18 mouse cellular contexts compared by ENCODE assay signal in the genomic region with DNA sequence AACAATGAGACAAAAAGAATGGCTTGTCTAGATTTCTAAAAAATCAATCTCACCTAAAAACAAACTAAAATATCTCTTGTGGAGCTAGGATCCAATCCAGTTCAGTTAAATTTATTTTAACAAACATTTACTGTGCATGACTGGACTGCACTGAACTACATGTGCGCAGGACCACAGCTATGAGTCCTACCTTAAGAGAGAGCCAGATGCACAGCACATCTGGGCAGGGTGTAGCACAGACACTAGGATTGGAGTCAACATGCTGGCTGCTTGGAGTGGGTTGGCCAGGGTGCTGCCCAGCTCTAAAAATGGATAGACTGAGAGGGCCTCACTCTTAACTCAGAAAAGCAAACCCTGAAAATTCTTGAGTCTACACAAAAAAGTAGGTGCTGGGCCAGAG. TPM values are rescaled to one million over a fixed set of nuclear protein-coding genes. Genes with fewer than 3 reads are reported as not detected.
DNase-seq lines count a peak whose midpoint lies in the region; ATAC-seq and TF ChIP-seq lines count a peak whose summit lies in the region.
"Had no signal": no experiment of that assay in that cellular context is flagged by ENCODE, and none has a peak within 500 bp of the region (broad histone marks: within the 10 kb centered on the region; RNA-seq: fewer than 3 reads in every experiment).

No protein-coding gene starts in this region.

- no peak overlapping the region for H3ac ChIP-seq in myocyte (ENCODE audit: control insufficient read depth, insufficient read length)

- H3K9me3 ChIP-seq in kidney, embryonic 14.5 days (ENCODE audit: control insufficient read depth, low read length), result no peaks in the 10 kb centered on the region
- H3K9me3 ChIP-seq: hindbrain, embryonic 10.5 days; liver, embryonic 13.5 days had no signal

- no peak for TF ChIP-seq EP300 in heart, adult 2 months (IDR thresholded peaks at IDR 0.05; ENCODE audit: insufficient read depth, low read depth, low read length)

- intact Hi-C loops in heart, adult 2 months (cut with DNase I), result loop anchor here (5.0 kb wide), 1 partner anchor 34 kb away; no protein-coding TSS in a partner anchor
- intact Hi-C loops in heart, postnatal 14 days (cut with DNase I), result no loop called here

- no peaks in the 10 kb centered on the region for H3K79me2 ChIP-seq in heart, adult 2 months (replicated peaks; ENCODE audit: control insufficient read depth, insufficient read depth, low read length)
- no peaks in the 10 kb centered on the region for H3K79me2 ChIP-seq in myocyte (ENCODE audit: control insufficient read depth, insufficient read depth)

- H3K4me2 ChIP-seq in myocyte (ENCODE audit: low read depth), result peak overlapping the region; percentile 72
- H3K4me2 ChIP-seq in kidney, embryonic 14.5 days (replicated peaks; ENCODE audit: low read depth, low read length), result no peak overlapping the region
- H3K4me2 ChIP-seq: liver, embryonic 13.5 days had no signal

- no peaks in the 10 kb centered on the region for H3K36me3 ChIP-seq in heart, adult 2 months (ENCODE audit: control insufficient read depth, insufficient read depth, low read length)
- H3K36me3 ChIP-seq in myocyte (ENCODE audit: control insufficient read depth, insufficient read depth), result no peaks in the 10 kb centered on the region
- no peaks in the 10 kb centered on the region for H3K36me3 ChIP-seq in kidney, embryonic 14.5 days (ENCODE audit: control insufficient read depth, insufficient read depth, low read length)
- H3K36me3 ChIP-seq: liver, embryonic 13.5 days had no signal

- no peak overlapping the region for H3K4me3 ChIP-seq in heart, adult 2 months
- H3K4me3 ChIP-seq in layer of hippocampus, adult 2 months, result peak overlapping the region; percentile 9; the same call in 1 of the 2 replicates
- H3K4me3 ChIP-seq in myocyte, result no peak overlapping the region
- no peak overlapping the region for H3K4me3 ChIP-seq in kidney, embryonic 14.5 days (ENCODE audit: low read length)
- H3K4me3 ChIP-seq: hindbrain, embryonic 10.5 days; liver, embryonic 13.5 days had no signal

- H3K27ac ChIP-seq in heart, adult 2 months, result peak overlapping the region; percentile 67
- H3K27ac ChIP-seq in layer of hippocampus, adult 2 months, result peak overlapping the region; percentile 69
- H3K27ac ChIP-seq in kidney, embryonic 14.5 days (ENCODE audit: low read depth, low read length), result no peak overlapping the region
- H3K27ac ChIP-seq: hindbrain, embryonic 10.5 days; hindbrain, postnatal 0 days; liver, embryonic 13.5 days had no signal

- no peak overlapping the region for H3K9ac ChIP-seq in heart, adult 2 months (ENCODE audit: low read depth, low read length)
- no peak overlapping the region for H3K9ac ChIP-seq in kidney, embryonic 14.5 days (ENCODE audit: low read depth, low read length)
- H3K9ac ChIP-seq: liver, embryonic 13.5 days had no signal

- no peak for ATAC-seq in kidney, embryonic 14.5 days (ENCODE audit: low FRiP score, low TSS enrichment)
- ATAC-seq: forebrain, embryonic 14.5 days; hindbrain, postnatal 0 days; intestine, embryonic 16.5 days; Patski had no signal

- no peak for TF ChIP-seq POLR2A in heart, adult 2 months (IDR thresholded peaks at IDR 0.05; ENCODE audit: insufficient read depth, low read depth, low read length)
- TF ChIP-seq POLR2A in myocyte (IDR thresholded peaks at IDR 0.05; ENCODE audit: insufficient read length, low read depth), result no peak

- WGBS in heart, adult 2 months, result 83% methylated on average over 1 of the region's 1 CpGs
- WGBS in kidney, embryonic 14.5 days, result 97% methylated on average over 1 of the region's 1 CpGs

- DNase-seq in heart, adult 2 months, result no peak
- DNase-seq in heart, postnatal 14 days, result no peak
- no peak for DNase-seq in layer of hippocampus, adult 2 months (ENCODE audit: low spot score in 2 of 2)
- DNase-seq in layer of hippocampus, adult 9-10 months (ENCODE audit: low spot score), result no peak
- DNase-seq in brain, adult 2 months (ENCODE audit: low read depth, low spot score), result peak; percentile 60
- DNase-seq: adrenal gland, postnatal 36 days; gastrocnemius, postnatal 14 days; kidney, postnatal 25 days; liver, embryonic 13.5 days; lung, adult 2 months; lung, postnatal 14 days had no signal

- no peaks in the 10 kb centered on the region for H3K27me3 ChIP-seq in heart, adult 2 months (ENCODE audit: control insufficient read depth, insufficient read depth, low read length)
- H3K27me3 ChIP-seq in myocyte (ENCODE audit: control insufficient read depth, insufficient read depth, insufficient read length), result no peaks in the 10 kb centered on the region
- H3K27me3 ChIP-seq in kidney, embryonic 14.5 days (ENCODE audit: control insufficient read depth, insufficient read depth, low read length), result no peaks in the 10 kb centered on the region
- H3K27me3 ChIP-seq: Patski had no signal

- TF ChIP-seq CTCF in heart, adult 2 months (IDR thresholded peaks at IDR 0.05), result no peak
- no peak for TF ChIP-seq CTCF in layer of hippocampus, adult 2 months (conservative IDR thresholded peaks at IDR 0.05)

- peaks cover 14% of the 10 kb centered on the region for H3K4me1 ChIP-seq in heart, adult 2 months (ENCODE audit: control insufficient read depth, insufficient read depth, low read length)
- H3K4me1 ChIP-seq in kidney, embryonic 14.5 days (ENCODE audit: control insufficient read depth, insufficient read depth, low read length), result peaks cover 3% of the 10 kb centered on the region; the same call in 1 of the 2 replicates

TF ChIP-seq in myocyte, 11 proteins besides CTCF, POLR2A, EP300 and RAD21:
- TF ChIP-seq MYOD1 (IDR thresholded peaks at IDR 0.05; ENCODE audit: control insufficient read depth in 1 of 3, insufficient read length in 2 of 3, low read depth in 2 of 3) (no peak), USF1 (IDR thresholded peaks at IDR 0.05; ENCODE audit: low read depth) (no peak), SRF (IDR thresholded peaks at IDR 0.05; ENCODE audit: control insufficient read depth, insufficient read length, low read depth) (no peak), MYOG (IDR thresholded peaks at IDR 0.05; ENCODE audit: control insufficient read depth in 1 of 3, insufficient read depth in 1 of 3, insufficient read length in 2 of 3, low read depth in 2 of 3) (no peak), CEBPB (IDR thresholded peaks at IDR 0.05; ENCODE audit: insufficient read depth, poor library complexity, severe bottlenecking) (no peak), E2F4 (IDR thresholded peaks at IDR 0.05; ENCODE audit: insufficient read depth) (no peak), TCF12 (IDR thresholded peaks at IDR 0.05; ENCODE audit: insufficient read depth, poor library complexity, severe bottlenecking) (no peak), MAX (IDR thresholded peaks at IDR 0.05; ENCODE audit: low read depth) (no peak), REST (IDR thresholded peaks at IDR 0.05; ENCODE audit: insufficient read depth, insufficient read length) (no peak), POLR2AphosphoS2 (IDR thresholded peaks at IDR 0.05; ENCODE audit: insufficient read length, low read depth) (no peak), TCF3 (IDR thresholded peaks at IDR 0.05; ENCODE audit: insufficient read length, low read depth) (no peak)
TF ChIP-seq in myocyte: peak in this region for 0.

RNA-seq across cellular contexts. Expression of a gene that starts 5.8 kb away (rescaled TPM):
- total RNA-seq in heart, adult 2 months (2021), result 10 to 100 TPM; 65.4 to 67.5 TPM
- 82.8 and 110 TPM in 2 replicates for polyA plus RNA-seq in heart, adult 2 months (2012; rRNA removed)
- 10 to 100 TPM; 92.3 to 93.0 TPM for total RNA-seq in heart, postnatal 14 days (2021)
- total RNA-seq in layer of hippocampus, adult 2 months (2021), result 10 to 100 TPM; 39.3 to 44.1 TPM
- 107 TPM for polyA plus RNA-seq in myocyte (2012; fragmentation: generic; extraction: Trizol)
- polyA plus RNA-seq in kidney, embryonic 14.5 days (2014; fragmentation: Nextera tagmentation; extraction: Ambion mirVana), result 39.3 and 48.0 TPM in 2 replicates

RNA-seq across cellular contexts. Expression of a gene that starts 56.7 kb away (rescaled TPM):
- 10 to 100 TPM; 23.0 to 24.5 TPM for total RNA-seq in heart, adult 2 months (2021)
- polyA plus RNA-seq in heart, adult 2 months (2012; rRNA removed), result 4.3 and 7.1 TPM in 2 replicates
- 10 to 100 TPM; 27.7 to 29.7 TPM for total RNA-seq in heart, postnatal 14 days (2021)
- total RNA-seq in layer of hippocampus, adult 2 months (2021), result 10 to 100 TPM; 45.5 to 48.3 TPM
- polyA plus RNA-seq in myocyte (2012; fragmentation: generic; extraction: Trizol), result 22.0 TPM
- polyA plus RNA-seq in kidney, embryonic 14.5 days (2014; fragmentation: Nextera tagmentation; extraction: Ambion mirVana), result 24.3 and 33.0 TPM in 2 replicates
